Mouse (Mus musculus) MEL (cell line): ENCODE measurements around the gene Itgb1bp1.
A peak's percentile ranks its signal among the peaks of the same experiment; 100 is the strongest.

Experiments
- CHD1 ChIP-seq: IDR thresholded peaks from 2 replicates; pipeline ENCODE4 v1.6.1; 2012; ENCODE audit warnings: low read depth, mild to moderate bottlenecking, inconsistent platforms, low read length, improper control_type of control experiment
- CTCF ChIP-seq, 3 experiments: IDR thresholded peaks in 2 of 3; conservative IDR thresholded peaks in 1 of 3; 2 replicates each; pipeline ENCODE4 v1.5.1; 2011 to 2012; ENCODE audit warnings: low read length in 3 of 3, low read depth in 2 of 3, mild to moderate bottlenecking in 2 of 3, improper control_type of control experiment in 1 of 3, inconsistent platforms in 1 of 3, mixed read lengths in 1 of 3, moderate library complexity in 1 of 3; ENCODE audit not compliant: control insufficient read depth in 1 of 3, insufficient read depth in 1 of 3, poor library complexity in 1 of 3, severe bottlenecking in 1 of 3
- GATA1 ChIP-seq: IDR thresholded peaks from 2 replicates; pipeline ENCODE4 v1.6.1; 2011; ENCODE audit warnings: low read depth, low read length, improper control_type of control experiment
- HCFC1 ChIP-seq: IDR thresholded peaks from 2 replicates; pipeline ENCODE4 v1.6.1; 2012; ENCODE audit warnings: low read depth, mild to moderate bottlenecking, inconsistent platforms, low read length, improper control_type of control experiment, moderate library complexity
- MYC ChIP-seq: IDR thresholded peaks from 2 replicates; pipeline ENCODE4 v1.6.1; 2011; ENCODE audit warnings: low read depth, mild to moderate bottlenecking, low read length, improper control_type of control experiment, moderate library complexity
- POLR2A ChIP-seq, 2 experiments: IDR thresholded peaks; 2 replicates each; pipeline ENCODE4 v1.6.1; 2011 to 2012; ENCODE audit warnings: low read length in 2 of 2, mild to moderate bottlenecking in 2 of 2, control low read depth in 1 of 2, improper control_type of control experiment in 1 of 2, low read depth in 1 of 2, moderate library complexity in 1 of 2; ENCODE audit not compliant: control insufficient read depth in 1 of 2, insufficient read depth in 1 of 2, poor library complexity in 1 of 2
- RAD21 ChIP-seq: IDR thresholded peaks from 2 replicates; pipeline ENCODE4 v1.6.1; 2011; ENCODE audit warnings: mild to moderate bottlenecking, low read depth, low read length, improper control_type of control experiment
- USF1 ChIP-seq: IDR thresholded peaks from 2 replicates; pipeline ENCODE4 v1.6.1; 2014; ENCODE audit warnings: low read depth, mild to moderate bottlenecking, inconsistent platforms, low read length, improper control_type of control experiment, moderate library complexity
- USF2 ChIP-seq, 2 experiments: IDR thresholded peaks; 2 replicates each; pipeline ENCODE4 v1.6.1; 2011 to 2012; ENCODE audit warnings: improper control_type of control experiment in 2 of 2, low read length in 2 of 2, borderline replicate concordance in 1 of 2, inconsistent platforms in 1 of 2, low read depth in 1 of 2, mild to moderate bottlenecking in 1 of 2; ENCODE audit not compliant: insufficient read depth in 1 of 2

DNA sequence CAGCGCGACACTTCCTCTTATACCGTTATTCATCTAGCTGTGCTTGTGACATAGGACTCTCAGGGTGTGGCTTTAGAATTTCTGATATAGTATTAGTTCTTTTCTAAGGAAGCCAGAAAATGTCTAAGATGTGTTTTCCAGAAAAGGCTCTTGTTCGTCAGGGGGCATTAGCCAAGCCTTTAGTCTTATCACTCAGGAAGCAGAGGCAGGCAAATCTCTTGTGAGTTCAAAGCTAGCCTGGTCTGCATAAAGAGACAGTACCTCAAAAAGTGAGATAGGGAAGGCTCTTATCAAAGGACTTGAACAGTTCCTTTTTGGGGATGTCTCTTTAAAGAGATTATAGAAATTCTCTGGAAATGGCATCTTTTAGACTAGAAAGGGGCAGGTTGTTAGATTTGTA lies 57.4 kb downstream of the Itgb1bp1 start:
- peak; percentile 82 for TF ChIP-seq GATA1
- no peak for TF ChIP-seq RAD21
- TF ChIP-seq USF2 (IDR thresholded peaks at IDR 0.05; ENCODE audit: borderline replicate concordance in 1 of 2, insufficient read depth in 1 of 2, low read depth in 1 of 2, low read length in 2 of 2), result no peak
- no peak for TF ChIP-seq POLR2A (IDR thresholded peaks at IDR 0.05; ENCODE audit: control insufficient read depth in 1 of 2, insufficient read depth in 1 of 2, low read depth in 1 of 2, low read length in 2 of 2, poor library complexity in 1 of 2)
- TF ChIP-seq USF1, result no peak
- TF ChIP-seq MYC, result no peak
- no peak for TF ChIP-seq CTCF (IDR thresholded peaks at IDR 0.05 in 2 of 3, conservative IDR thresholded peaks at IDR 0.05 in 1 of 3; ENCODE audit: control insufficient read depth in 1 of 3, insufficient read depth in 1 of 3, low read depth in 2 of 3, low read length in 3 of 3, poor library complexity in 1 of 3, severe bottlenecking in 1 of 3)
- TF ChIP-seq CHD1, result no peak
- no peak for TF ChIP-seq HCFC1
